Mouse (Mus musculus): ENCODE results near the gene Epas1.

Epas1 gene

DNA sequence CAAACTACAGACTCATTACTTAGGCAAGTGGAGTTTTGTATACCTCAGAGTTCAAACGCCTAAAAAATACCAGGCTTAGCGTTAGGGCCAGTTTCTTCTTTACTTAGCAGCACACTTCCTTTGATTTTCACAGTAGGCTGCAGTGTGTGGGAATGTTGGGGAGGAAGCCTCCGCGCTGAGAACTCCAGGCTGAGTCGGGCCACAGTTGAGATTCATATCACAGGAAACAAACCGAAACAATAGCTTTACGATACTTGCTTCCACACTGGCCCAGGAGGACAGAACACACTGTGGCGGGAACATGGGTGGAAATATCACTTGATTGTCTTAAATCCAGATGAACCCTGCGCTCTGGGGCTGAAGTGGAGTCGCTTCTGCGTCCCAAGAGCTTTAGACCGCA is 47.0 kb downstream of the Epas1 start:
- H3K27me3 ChIP-seq (ENCODE audit: insufficient read depth, low read length): no peaks in the 10 kb centered on the region
- peaks cover 56% of the 10 kb centered on the region for H3K36me3 ChIP-seq (ENCODE audit: insufficient read depth, low read length)
- TF ChIP-seq CTCF (conservative IDR thresholded peaks at IDR 0.05; ENCODE audit: low read length) (no peak), NANOG (IDR thresholded peaks at IDR 0.05; ENCODE audit: borderline replicate concordance, low read length) (no peak), POU5F1 (IDR thresholded peaks at IDR 0.05; ENCODE audit: borderline replicate concordance, low read length) (no peak)
- no peak overlapping the region for H3K4me3 ChIP-seq (replicated peaks; ENCODE audit: low read length)
- no peaks in the 10 kb centered on the region for H3K9me3 ChIP-seq (ENCODE audit: low read length)
- H3K4me1 ChIP-seq (replicated peaks; ENCODE audit: low read depth, low read length): peaks cover 61% of the 10 kb centered on the region

GRCm38 (mm10) chr17:86801213-86801815 is 47.8 kb downstream of the Epas1 start:
- Histone ChIP-seq H3K27me3 (ENCODE audit: insufficient read depth, low read length) (no peaks in the 10 kb centered on the region), H3K9me3 (ENCODE audit: low read length) (no peaks in the 10 kb centered on the region), H3K4me3 (replicated peaks; ENCODE audit: low read length) (peak overlapping the region; percentile 37), H3K36me3 (ENCODE audit: insufficient read depth, low read length) (peaks cover 61% of the 10 kb centered on the region), H3K4me1 (replicated peaks; ENCODE audit: low read depth, low read length) (peaks cover 61% of the 10 kb centered on the region)
- TF ChIP-seq NANOG (IDR thresholded peaks at IDR 0.05; ENCODE audit: borderline replicate concordance, low read length) (no peak), CTCF (conservative IDR thresholded peaks at IDR 0.05; ENCODE audit: low read length) (no peak), POU5F1 (IDR thresholded peaks at IDR 0.05; ENCODE audit: borderline replicate concordance, low read length) (no peak)

GRCm38 (mm10) chr17:86801876-86802275 is 48.4 kb downstream of the Epas1 start:
- peaks cover 65% of the 10 kb centered on the region for H3K36me3 ChIP-seq (ENCODE audit: insufficient read depth, low read length)
- TF ChIP-seq POU5F1 (IDR thresholded peaks at IDR 0.05; ENCODE audit: borderline replicate concordance, low read length): no peak
- TF ChIP-seq CTCF (conservative IDR thresholded peaks at IDR 0.05; ENCODE audit: low read length): no peak
- no peak for TF ChIP-seq NANOG (IDR thresholded peaks at IDR 0.05; ENCODE audit: borderline replicate concordance, low read length)
- no peaks in the 10 kb centered on the region for H3K27me3 ChIP-seq (ENCODE audit: insufficient read depth, low read length)
- no peaks in the 10 kb centered on the region for H3K9me3 ChIP-seq (ENCODE audit: low read length)
- H3K4me3 ChIP-seq (replicated peaks; ENCODE audit: low read length): peak overlapping the region; percentile 37
- peaks cover 61% of the 10 kb centered on the region for H3K4me1 ChIP-seq (replicated peaks; ENCODE audit: low read depth, low read length)

- Histone ChIP-seq H3K36me3 (ENCODE audit: insufficient read depth, low read length) (peaks cover 65% of the 10 kb centered on the region), H3K4me3 (replicated peaks; ENCODE audit: low read length) (peak overlapping the region; percentile 37), H3K4me1 (replicated peaks; ENCODE audit: low read depth, low read length) (peaks cover 59% of the 10 kb centered on the region), H3K9me3 (ENCODE audit: low read length) (no peaks in the 10 kb centered on the region), H3K27me3 (ENCODE audit: insufficient read depth, low read length) (no peaks in the 10 kb centered on the region)
- TF ChIP-seq POU5F1 (IDR thresholded peaks at IDR 0.05; ENCODE audit: borderline replicate concordance, low read length): no peak
- 0 out of 2 replicates have a peak, but pooled peaks have one; percentile 5 for TF ChIP-seq CTCF (conservative IDR thresholded peaks at IDR 0.05; ENCODE audit: low read length)
- TF ChIP-seq NANOG (IDR thresholded peaks at IDR 0.05; ENCODE audit: borderline replicate concordance, low read length): no peak
Measured at GRCm38 (mm10) chr17:86802351-86802985, 49.0 kb downstream of the Epas1 start.

DNA sequence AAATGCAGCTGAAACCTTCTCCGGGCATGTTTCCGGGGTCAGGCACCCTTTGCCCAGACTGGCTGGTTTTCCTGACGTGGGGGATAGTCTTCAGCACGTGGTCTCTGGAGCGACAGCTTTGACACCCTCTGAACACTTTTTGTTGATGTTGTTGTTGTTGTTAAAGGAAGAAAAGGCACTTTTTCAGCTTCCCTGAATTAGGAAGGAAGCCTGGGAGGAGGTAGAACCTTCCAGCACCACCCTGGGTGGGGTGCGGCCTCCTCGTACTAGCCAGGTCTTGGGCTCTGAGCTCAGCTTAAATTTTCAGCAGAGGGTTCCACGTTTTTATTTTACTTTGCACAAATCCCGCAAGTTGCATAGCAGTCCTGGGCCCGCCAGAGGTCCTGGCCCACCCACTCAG is 49.6 kb downstream of the Epas1 start:
- no peak for TF ChIP-seq POU5F1 (IDR thresholded peaks at IDR 0.05; ENCODE audit: borderline replicate concordance, low read length)
- TF ChIP-seq NANOG (IDR thresholded peaks at IDR 0.05; ENCODE audit: borderline replicate concordance, low read length): no peak
- no peak for TF ChIP-seq CTCF (conservative IDR thresholded peaks at IDR 0.05; ENCODE audit: low read length)
- Histone ChIP-seq H3K27me3 (ENCODE audit: insufficient read depth, low read length) (no peaks in the 10 kb centered on the region), H3K4me3 (replicated peaks; ENCODE audit: low read length) (no peak overlapping the region), H3K9me3 (ENCODE audit: low read length) (no peaks in the 10 kb centered on the region), H3K36me3 (ENCODE audit: insufficient read depth, low read length) (peaks cover 66% of the 10 kb centered on the region), H3K4me1 (replicated peaks; ENCODE audit: low read depth, low read length) (peaks cover 52% of the 10 kb centered on the region)

- no peak overlapping the region for H3K4me3 ChIP-seq (replicated peaks; ENCODE audit: low read length)
- peaks cover 64% of the 10 kb centered on the region for H3K36me3 ChIP-seq (ENCODE audit: insufficient read depth, low read length)
- H3K4me1 ChIP-seq (replicated peaks; ENCODE audit: low read depth, low read length): peaks cover 47% of the 10 kb centered on the region
- H3K27me3 ChIP-seq (ENCODE audit: insufficient read depth, low read length): no peaks in the 10 kb centered on the region
- no peak for TF ChIP-seq CTCF (conservative IDR thresholded peaks at IDR 0.05; ENCODE audit: low read length)
- TF ChIP-seq NANOG (IDR thresholded peaks at IDR 0.05; ENCODE audit: borderline replicate concordance, low read length): no peak
- TF ChIP-seq POU5F1 (IDR thresholded peaks at IDR 0.05; ENCODE audit: borderline replicate concordance, low read length): no peak
- no peaks in the 10 kb centered on the region for H3K9me3 ChIP-seq (ENCODE audit: low read length)
Measured at GRCm38 (mm10) chr17:86803653-86804052, 50.2 kb downstream of the Epas1 start.

- peaks cover 77% of the 10 kb centered on the region for H3K36me3 ChIP-seq (ENCODE audit: insufficient read depth, low read length)
- no peaks in the 10 kb centered on the region for H3K27me3 ChIP-seq (ENCODE audit: insufficient read depth, low read length)
- H3K9me3 ChIP-seq (ENCODE audit: low read length): no peaks in the 10 kb centered on the region
- TF ChIP-seq POU5F1 (IDR thresholded peaks at IDR 0.05; ENCODE audit: borderline replicate concordance, low read length) (no peak), CTCF (conservative IDR thresholded peaks at IDR 0.05; ENCODE audit: low read length) (peak; percentile 60)
- peaks cover 11% of the 10 kb centered on the region for H3K4me1 ChIP-seq (replicated peaks; ENCODE audit: low read depth, low read length)
- H3K4me3 ChIP-seq (replicated peaks; ENCODE audit: low read length): no peak overlapping the region
Measured at GRCm38 (mm10) chr17:86812029-86812428, 58.5 kb downstream of the Epas1 start.

- Histone ChIP-seq H3K4me1 (replicated peaks; ENCODE audit: low read depth, low read length) (peaks cover 18% of the 10 kb centered on the region), H3K9me3 (ENCODE audit: low read length) (no peaks in the 10 kb centered on the region), H3K36me3 (ENCODE audit: insufficient read depth, low read length) (peaks cover 70% of the 10 kb centered on the region), H3K27me3 (ENCODE audit: insufficient read depth, low read length) (no peaks in the 10 kb centered on the region), H3K4me3 (replicated peaks; ENCODE audit: low read length) (no peak overlapping the region)
- TF ChIP-seq POU5F1 (IDR thresholded peaks at IDR 0.05; ENCODE audit: borderline replicate concordance, low read length) (no peak), CTCF (conservative IDR thresholded peaks at IDR 0.05; ENCODE audit: low read length) (no peak), NANOG (IDR thresholded peaks at IDR 0.05; ENCODE audit: borderline replicate concordance, low read length) (no peak)
Measured at GRCm38 (mm10) chr17:86814320-86814719, 60.8 kb downstream of the Epas1 start.
